Mouse (Mus musculus) hindbrain, embryonic 11.5 days (tissue): ENCODE results near the gene Rwdd3. TPM values are rescaled to one million over a fixed set of nuclear protein-coding genes. Genes with fewer than 3 reads are reported as not detected.
A peak's percentile ranks its signal among the peaks of the same experiment; 100 is the strongest.

Experiments
- ATAC-seq: fragments of 200-750 bp; cut with Nextera tagmentation; 2 replicates; pipeline ENCODE4 v1.8.0; 2017; ENCODE audit warnings: mild to moderate bottlenecking, moderate TSS enrichment, moderate library complexity; ENCODE audit not compliant: low FRiP score
- DNase-seq: peaks from one replicate; pipeline ENCODE4 v3.0.0-alpha.2; 2015; ENCODE audit warnings: low spot score
- H3K27ac ChIP-seq: fragments of 300-500 bp; sonication (generic); 2 replicates; pipeline ENCODE4 v1.5.1; 2014; ENCODE audit warnings: mild to moderate bottlenecking, low read depth, low read length
- H3K27me3 ChIP-seq: fragments of 300-500 bp; sonication (generic); 2 replicates; pipeline ENCODE4 v1.6.1; 2014; ENCODE audit warnings: mild to moderate bottlenecking, low read length, moderate library complexity, mixed read lengths; ENCODE audit not compliant: control insufficient read depth, insufficient read depth
- H3K36me3 ChIP-seq: fragments of 300-500 bp; sonication (generic); 2 replicates; pipeline ENCODE4 v1.6.1; 2014; ENCODE audit warnings: mild to moderate bottlenecking, low read length, moderate library complexity, mixed read lengths; ENCODE audit not compliant: control insufficient read depth, insufficient read depth
- H3K4me1 ChIP-seq: fragments of 300-500 bp; sonication (generic); replicated peaks from 2 replicates; pipeline ENCODE4 v1.6.1; 2014; ENCODE audit warnings: low read length, mixed read lengths; ENCODE audit not compliant: control insufficient read depth, insufficient read depth
- H3K4me2 ChIP-seq: fragments of 300-500 bp; sonication (generic); replicated peaks from 2 replicates; pipeline ENCODE4 v1.6.1; 2014; ENCODE audit warnings: mild to moderate bottlenecking, low read depth, low read length
- H3K4me3 ChIP-seq: fragments of 300-500 bp; sonication (generic); 2 replicates; pipeline ENCODE4 v1.5.1; 2014; ENCODE audit warnings: low read depth, low read length
- H3K9ac ChIP-seq: fragments of 300-500 bp; sonication (generic); 2 replicates; pipeline ENCODE4 v1.6.1; 2014; ENCODE audit warnings: low read depth, low read length
- H3K9me3 ChIP-seq: fragments of 300-500 bp; sonication (generic); 2 replicates; pipeline ENCODE4 v1.6.1; 2016; ENCODE audit warnings: low read length; ENCODE audit not compliant: control insufficient read depth
- WGBS: fragments of 180-500 bp; shearing (Covaris S2); extraction: QIAGEN DNeasy Blood & Tissue Kit; methylation state at CpG from one replicate; pipeline ENCODE4 v1.1.7; 2014; 5-methylcytosine and 5-hydroxymethylcytosine counted together
- polyA plus RNA-seq: library from polyadenylated mRNA; unstranded; fragments of >200 nt; fragmentation: Nextera tagmentation; extraction: Ambion mirVana; gene quantifications from 2 replicates; pipeline ENCODE4 v1.2.1, GENCODE M21; 2014

Gene Rwdd3
- polyA plus RNA-seq, 1 experiment from 2014 or later = 3.8 TPM

DNA sequence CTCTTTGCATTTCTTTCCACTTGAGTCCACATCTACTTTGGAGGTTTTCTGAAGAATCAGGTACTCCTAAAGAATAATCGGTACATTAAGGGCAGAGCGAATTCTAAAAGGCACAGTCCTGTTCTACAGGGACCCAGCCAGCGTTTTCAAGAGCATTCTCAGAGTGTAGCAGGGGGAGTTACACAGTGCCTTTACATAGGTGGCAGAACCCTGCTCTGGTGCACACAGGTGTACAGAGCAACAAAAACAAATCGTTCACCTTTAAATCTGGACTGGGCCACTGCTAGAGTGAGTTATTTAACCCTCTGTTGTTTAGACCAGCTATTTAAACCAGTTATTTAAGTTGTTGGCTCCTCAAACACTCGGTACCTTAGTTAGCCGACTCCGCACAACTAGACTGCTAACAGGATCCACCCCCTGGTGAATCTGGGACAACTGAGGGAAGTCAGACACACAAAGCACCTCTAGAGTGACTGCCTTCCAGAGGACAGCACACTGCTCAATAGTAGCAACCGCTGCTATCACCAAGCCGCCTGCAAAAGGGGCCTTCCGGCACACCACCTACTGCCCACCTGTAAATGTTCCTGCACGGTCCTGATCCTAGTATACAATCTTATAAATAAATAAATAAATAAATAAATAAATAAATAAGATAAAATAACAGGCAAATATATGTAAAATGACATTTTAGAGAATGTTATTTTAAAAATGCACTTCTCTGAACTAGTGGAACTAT, 14.9 kb downstream of the Rwdd3 start:
- ATAC-seq (peak; percentile 41; the same call in 1 of the 2 replicates), DNase-seq (peak; percentile 16)
- no peak overlapping the region for H3K4me2 ChIP-seq
- H3K27ac ChIP-seq = no peak overlapping the region
- H3K4me1 ChIP-seq = 0 out of 2 replicates have a peak, but pooled peaks cover 2% of the 10 kb centered on the region
- H3K4me3 ChIP-seq = no peak overlapping the region
- H3K9ac ChIP-seq = no peak overlapping the region
- H3K36me3 ChIP-seq = no peaks in the 10 kb centered on the region
- no peaks in the 10 kb centered on the region for H3K9me3 ChIP-seq
- no peaks in the 10 kb centered on the region for H3K27me3 ChIP-seq
- WGBS = 58% methylated on average over 11 of the region's 11 CpGs

DNA sequence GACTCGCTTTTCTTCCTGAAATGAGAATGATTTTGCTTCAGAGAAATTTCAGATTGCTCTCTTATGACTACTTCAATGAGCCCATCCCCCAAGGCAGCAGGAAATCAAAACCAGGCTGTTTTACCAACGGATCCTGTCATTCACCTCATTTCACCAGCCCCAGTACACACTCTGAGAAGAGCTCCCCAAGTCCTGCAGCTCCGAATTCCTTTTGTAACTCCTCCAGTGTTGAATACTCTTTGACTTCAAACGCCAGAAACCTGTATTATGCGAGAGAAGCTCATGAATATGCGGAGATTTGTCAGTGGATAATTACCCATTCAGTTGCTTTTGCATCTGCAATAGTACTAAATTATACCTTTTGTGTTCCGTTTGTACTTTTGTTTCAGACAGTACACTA, 15.5 kb downstream of the Rwdd3 start:
- H3K36me3 ChIP-seq = no peaks in the 10 kb centered on the region
- no peaks in the 10 kb centered on the region for H3K9me3 ChIP-seq
- ATAC-seq (peak; percentile 34; the same call in 1 of the 2 replicates), DNase-seq (peak; percentile 25)
- H3K27ac ChIP-seq = no peak overlapping the region
- WGBS = 21% methylated on average over 7 of the region's 7 CpGs
- H3K4me3 ChIP-seq = no peak overlapping the region
- no peak overlapping the region for H3K9ac ChIP-seq
- 0 out of 2 replicates have a peak, but pooled peaks cover 2% of the 10 kb centered on the region for H3K4me1 ChIP-seq
- no peaks in the 10 kb centered on the region for H3K27me3 ChIP-seq
- no peak overlapping the region for H3K4me2 ChIP-seq

DNA sequence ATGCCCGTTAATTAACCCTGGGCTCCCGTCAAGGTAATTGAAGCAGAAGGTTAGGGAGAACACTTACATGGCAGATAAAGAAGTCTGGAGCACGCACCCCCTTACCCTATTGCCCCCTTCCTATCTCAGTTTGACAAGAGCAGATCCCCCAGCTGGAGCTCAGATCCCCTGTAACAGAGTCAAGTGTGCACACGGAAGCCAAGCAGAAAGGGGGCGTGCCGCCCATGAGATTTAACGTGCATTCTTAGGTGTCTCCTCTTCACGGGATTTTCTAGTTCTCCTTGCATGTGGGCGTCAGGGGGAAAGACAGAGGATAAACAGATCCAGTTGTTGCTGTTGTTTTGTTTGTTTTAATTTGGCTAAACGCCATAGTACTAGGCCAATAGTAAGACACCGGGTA, 37.6 kb downstream of the Rwdd3 start:
- WGBS = 84% methylated on average over 11 of the region's 11 CpGs
- Histone ChIP-seq H3K9me3 (no peaks in the 10 kb centered on the region), H3K36me3 (no peaks in the 10 kb centered on the region), H3K9ac (no peak overlapping the region), H3K4me1 (no peaks in the 10 kb centered on the region), H3K4me3 (no peak overlapping the region), H3K27me3 (no peaks in the 10 kb centered on the region), H3K4me2 (no peak overlapping the region), H3K27ac (no peak overlapping the region)
- no peak for ATAC-seq
- DNase-seq = no peak

DNA sequence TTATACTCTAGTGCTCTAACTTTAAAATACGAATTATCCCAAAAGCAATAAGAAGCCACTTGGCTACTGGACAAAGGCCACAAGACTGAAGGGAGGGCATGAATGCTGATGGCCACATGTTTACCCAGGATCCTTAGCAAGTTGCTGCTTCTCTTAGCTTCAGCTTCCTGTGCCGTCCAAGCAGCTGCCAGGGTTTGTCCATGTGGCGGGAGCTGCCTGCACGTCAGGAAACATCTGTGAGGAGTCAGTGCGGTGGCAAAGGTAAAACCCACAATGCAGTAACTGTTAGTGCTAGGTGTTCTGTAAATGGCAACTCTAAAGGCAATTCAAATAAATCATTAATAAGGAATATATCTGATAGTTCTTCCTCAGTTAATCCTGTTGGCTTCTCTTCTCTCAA, 38.5 kb downstream of the Rwdd3 start:
- no peak overlapping the region for H3K9ac ChIP-seq
- H3K27me3 ChIP-seq = no peaks in the 10 kb centered on the region
- H3K36me3 ChIP-seq = no peaks in the 10 kb centered on the region
- no peak overlapping the region for H3K4me2 ChIP-seq
- no peak overlapping the region for H3K4me3 ChIP-seq
- no peak for DNase-seq
- H3K27ac ChIP-seq = no peak overlapping the region
- 88% methylated on average over 5 of the region's 5 CpGs for WGBS
- no peaks in the 10 kb centered on the region for H3K9me3 ChIP-seq
- ATAC-seq = no peak
- H3K4me1 ChIP-seq = no peaks in the 10 kb centered on the region

DNA sequence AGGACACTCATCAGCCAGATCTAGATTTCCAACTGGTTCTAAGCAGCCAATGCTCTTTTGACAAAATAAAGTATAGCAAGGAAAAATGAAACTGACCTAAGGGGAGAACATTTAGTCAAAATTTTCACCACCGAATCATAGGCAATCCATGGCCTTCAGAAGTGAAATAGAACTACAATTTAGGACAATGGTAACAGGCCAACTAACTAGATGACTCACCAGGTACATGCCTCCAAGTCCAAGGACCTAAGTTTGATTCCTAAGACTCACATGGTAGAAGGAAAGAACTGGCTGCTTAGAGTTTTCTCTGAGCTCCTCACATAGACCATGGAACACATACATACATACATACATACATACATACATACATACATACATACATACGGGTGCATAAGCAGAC, 44.3 kb downstream of the Rwdd3 start:
- DNase-seq = no peak
- WGBS = 88% methylated on average over 2 of the region's 2 CpGs
- H3K4me3 ChIP-seq = no peak overlapping the region
- H3K9me3 ChIP-seq = no peaks in the 10 kb centered on the region
- no peak overlapping the region for H3K27ac ChIP-seq
- H3K4me1 ChIP-seq = no peaks in the 10 kb centered on the region
- H3K36me3 ChIP-seq = no peaks in the 10 kb centered on the region
- H3K9ac ChIP-seq = no peak overlapping the region
- no peak for ATAC-seq
- H3K4me2 ChIP-seq = no peak overlapping the region
- H3K27me3 ChIP-seq = no peaks in the 10 kb centered on the region

DNA sequence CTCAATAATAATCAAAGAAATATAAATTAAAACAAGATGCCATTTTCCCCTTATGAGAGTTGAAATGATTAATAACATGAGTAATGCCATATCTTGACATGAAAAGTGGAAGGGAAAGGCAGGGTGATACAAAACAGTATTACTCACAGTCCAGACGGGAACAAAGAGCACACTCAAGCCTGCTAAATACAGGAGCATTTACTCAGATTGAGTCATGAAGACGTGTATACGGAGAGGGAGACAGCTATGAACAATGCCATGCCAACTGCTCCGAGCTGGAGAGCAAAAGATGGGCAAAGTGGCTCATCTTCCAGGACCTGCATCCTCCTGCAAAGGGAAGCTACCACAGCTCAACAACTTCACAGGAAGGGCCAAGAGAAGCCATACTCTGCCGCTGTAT, 45.0 kb downstream of the Rwdd3 start:
- no peak for DNase-seq
- no peaks in the 10 kb centered on the region for H3K36me3 ChIP-seq
- H3K27me3 ChIP-seq = no peaks in the 10 kb centered on the region
- 79% methylated on average over 5 of the region's 5 CpGs for WGBS
- no peak overlapping the region for H3K4me3 ChIP-seq
- H3K27ac ChIP-seq = no peak overlapping the region
- H3K4me2 ChIP-seq = no peak overlapping the region
- no peak overlapping the region for H3K9ac ChIP-seq
- no peaks in the 10 kb centered on the region for H3K4me1 ChIP-seq
- no peaks in the 10 kb centered on the region for H3K9me3 ChIP-seq
- no peak for ATAC-seq

DNA sequence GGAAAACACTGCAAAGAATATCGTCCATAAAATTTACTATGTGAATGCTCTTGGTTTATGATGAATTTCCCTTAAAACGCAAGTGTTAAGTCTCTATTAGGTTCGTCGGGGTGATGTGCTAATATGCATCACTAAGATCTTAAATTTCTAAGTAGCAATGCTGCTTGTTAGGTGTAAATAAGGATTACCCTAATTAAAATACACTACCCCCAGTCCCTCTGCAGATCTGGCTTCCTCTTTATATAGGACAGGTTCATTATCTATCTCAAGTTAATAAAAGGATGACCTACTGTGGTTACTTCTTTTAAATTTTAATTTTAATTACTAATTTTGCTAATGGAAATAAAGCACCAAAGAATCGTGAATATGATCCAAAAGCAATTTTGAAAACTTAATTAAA, 50.4 kb downstream of the Rwdd3 start:
- H3K27ac ChIP-seq = no peak overlapping the region
- no peaks in the 10 kb centered on the region for H3K4me1 ChIP-seq
- H3K4me3 ChIP-seq = no peak overlapping the region
- no peak for ATAC-seq
- H3K27me3 ChIP-seq = no peaks in the 10 kb centered on the region
- no peak overlapping the region for H3K9ac ChIP-seq
- no peaks in the 10 kb centered on the region for H3K9me3 ChIP-seq
- no peaks in the 10 kb centered on the region for H3K36me3 ChIP-seq
- WGBS = 89% methylated on average over 5 of the region's 5 CpGs
- H3K4me2 ChIP-seq = no peak overlapping the region
- DNase-seq = no peak

DNA sequence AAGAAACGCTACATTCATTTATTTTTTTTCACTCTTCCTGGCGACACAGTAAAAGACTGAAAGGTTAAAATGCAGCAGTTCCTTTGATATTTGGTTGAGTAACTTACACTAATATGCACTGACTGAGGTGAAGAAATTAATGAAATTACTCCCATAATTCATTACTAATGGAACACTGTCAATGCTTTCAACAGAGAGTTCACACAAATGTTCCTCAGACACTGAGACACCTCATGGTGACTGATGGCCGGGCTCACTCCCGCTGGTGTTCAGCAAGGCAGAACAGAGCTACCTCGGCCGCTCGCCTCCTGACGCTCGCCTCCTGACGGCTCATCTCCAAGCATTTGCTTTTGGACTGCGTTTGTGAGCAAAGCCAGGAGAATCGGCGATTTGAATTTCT, 54.9 kb downstream of the Rwdd3 start:
- ATAC-seq (0 out of 2 replicates have a peak, but pooled peaks have one; percentile 42), DNase-seq (peak; percentile 8)
- no peak overlapping the region for H3K9ac ChIP-seq
- H3K36me3 ChIP-seq = no peaks in the 10 kb centered on the region
- no peaks in the 10 kb centered on the region for H3K27me3 ChIP-seq
- H3K4me1 ChIP-seq = no peaks in the 10 kb centered on the region
- no peak overlapping the region for H3K4me2 ChIP-seq
- no peaks in the 10 kb centered on the region for H3K9me3 ChIP-seq
- 73% methylated on average over 13 of the region's 13 CpGs for WGBS
- no peak overlapping the region for H3K27ac ChIP-seq
- H3K4me3 ChIP-seq = no peak overlapping the region

DNA sequence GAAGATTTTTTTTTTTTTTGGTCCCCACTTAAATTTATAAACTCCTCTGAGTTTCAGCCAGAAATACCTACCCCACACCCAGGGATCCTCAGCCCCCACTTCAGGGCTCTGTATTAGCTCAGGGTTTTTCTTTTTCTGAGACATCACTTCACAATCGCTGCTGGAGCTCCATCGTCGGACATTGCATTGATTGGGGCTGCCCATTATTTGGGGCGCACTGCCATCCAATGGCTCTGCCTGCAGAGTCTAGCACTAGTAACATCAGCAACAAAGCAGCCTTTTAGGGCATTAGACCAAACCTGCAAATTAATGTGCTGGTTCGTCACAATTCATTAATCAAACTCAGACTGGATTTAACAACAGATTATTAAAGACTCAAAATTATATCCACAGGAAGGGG, 55.4 kb downstream of the Rwdd3 start:
- Histone ChIP-seq H3K4me1 (no peaks in the 10 kb centered on the region), H3K9me3 (no peaks in the 10 kb centered on the region), H3K9ac (no peak overlapping the region), H3K4me3 (no peak overlapping the region), H3K4me2 (no peak overlapping the region), H3K36me3 (no peaks in the 10 kb centered on the region), H3K27me3 (no peaks in the 10 kb centered on the region), H3K27ac (no peak overlapping the region)
- peak; percentile 52; the same call in 1 of the 2 replicates for ATAC-seq
- 77% methylated on average over 5 of the region's 5 CpGs for WGBS
- DNase-seq = no peak
